Mouse (Mus musculus): ENCODE data around the gene Cdc42bpa.

The Cdc42bpa gene

DNA sequence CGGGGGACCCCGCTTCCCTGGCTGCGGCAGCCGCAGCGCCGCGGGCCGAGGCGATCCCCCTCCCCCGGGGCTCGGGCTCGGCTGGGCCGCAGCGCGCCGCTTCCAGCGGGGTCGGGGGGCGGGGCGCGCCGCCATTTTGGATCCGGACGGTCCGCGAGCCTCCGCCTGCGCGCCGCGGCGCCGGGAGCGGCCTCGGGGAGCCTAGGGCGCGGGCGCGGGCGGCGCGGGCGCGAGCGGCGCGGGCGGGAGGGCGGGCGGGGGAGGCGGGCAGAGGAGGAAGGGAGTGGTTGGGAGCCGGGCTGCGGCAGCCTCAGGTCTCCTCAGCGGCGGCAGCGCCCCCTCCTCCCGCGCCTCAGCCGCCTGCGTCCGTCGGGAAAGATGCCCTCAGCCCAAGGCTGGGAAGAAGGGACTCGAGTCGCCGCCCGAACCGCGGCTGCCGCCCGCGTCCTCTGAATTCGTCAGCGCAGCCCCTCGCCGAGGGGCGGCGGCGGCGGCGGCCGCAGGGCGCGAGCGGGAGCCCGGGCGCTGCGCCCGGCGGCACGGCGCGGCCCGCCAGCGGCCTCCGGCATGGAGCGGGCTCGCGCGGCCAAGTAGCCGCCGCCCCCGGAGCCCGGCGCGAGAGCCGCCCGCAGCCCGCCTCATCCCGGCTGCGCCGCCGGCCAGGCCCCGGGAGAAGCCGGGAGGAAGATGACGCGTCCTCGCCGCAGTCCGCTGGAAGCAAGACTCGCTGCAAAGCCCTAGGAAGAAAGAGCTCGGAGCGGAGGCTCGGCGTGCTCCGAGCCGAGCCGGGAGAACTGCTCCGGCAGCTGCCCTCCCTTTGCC is at the start of gene Cdc42bpa:
Gene Cdc42bpa (plus strand): TSS at position 752 of the 822 bp plus-strand sequence.
- peak; percentile 33 to 58 for DNase-seq (ENCODE audit: low spot score in 2 of 2)

DNA sequence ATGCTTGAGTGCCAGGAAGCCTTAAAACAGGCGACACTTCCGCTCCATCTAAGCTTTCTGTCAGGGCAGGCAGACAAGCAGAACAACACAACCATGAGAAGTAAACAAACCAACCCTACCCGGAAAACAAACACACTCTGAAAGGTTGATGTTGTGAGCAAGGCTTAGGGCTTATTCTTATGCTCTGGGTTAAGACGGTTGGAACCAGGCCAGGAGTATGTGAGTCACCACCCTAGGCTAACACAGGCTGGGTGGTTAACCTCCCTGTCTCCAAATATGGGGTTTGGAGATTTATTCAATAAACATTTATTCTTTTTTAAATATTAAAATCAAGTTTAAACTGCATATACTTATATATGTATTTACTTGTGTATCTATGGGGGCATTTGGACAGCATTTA is 46.8 kb upstream of the Cdc42bpa start:
- no peak for DNase-seq (ENCODE audit: low spot score in 2 of 2)

DNA sequence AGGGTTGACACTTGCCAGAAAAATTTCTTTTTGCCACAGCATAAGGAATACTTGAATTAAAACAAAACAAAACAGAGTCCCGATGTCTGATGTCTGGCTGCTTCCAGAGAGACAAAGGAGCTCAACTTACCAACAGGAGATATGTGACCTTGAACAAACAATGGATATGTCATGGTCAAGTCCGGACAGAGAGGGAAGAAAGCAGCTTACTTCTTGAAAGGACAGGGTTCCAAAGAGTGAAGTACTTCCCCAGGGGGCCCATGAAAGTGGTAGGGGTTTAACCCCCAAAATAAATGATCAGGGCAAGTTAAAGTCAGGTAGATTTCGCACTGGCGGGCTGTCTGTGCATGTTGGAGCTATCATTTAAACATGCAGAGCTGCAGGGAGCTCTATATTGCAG is 43.2 kb upstream of the Cdc42bpa start:
- DNase-seq (ENCODE audit: low spot score in 2 of 2): no peak

DNA sequence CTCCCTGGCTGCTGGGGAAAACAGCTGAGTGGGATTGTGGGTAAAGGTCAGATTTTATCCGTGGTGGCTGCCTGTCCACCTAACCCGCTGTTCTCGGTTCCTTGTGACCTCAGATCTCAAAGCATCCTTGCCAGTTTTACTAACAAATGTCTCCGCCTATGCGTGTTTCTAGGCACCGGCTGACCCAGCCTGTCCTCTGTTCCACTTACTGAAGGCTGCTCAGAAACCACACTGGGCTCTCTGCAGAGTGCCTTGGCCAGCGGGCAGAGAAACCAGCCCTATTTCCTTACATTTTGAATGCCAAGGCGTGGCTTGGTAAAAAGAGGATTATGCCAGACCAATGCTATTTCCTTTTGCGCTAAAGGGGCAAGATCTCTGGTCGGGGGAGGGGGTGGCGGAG is 42.8 kb upstream of the Cdc42bpa start:
- no peak for DNase-seq (ENCODE audit: low spot score in 2 of 2)

DNA sequence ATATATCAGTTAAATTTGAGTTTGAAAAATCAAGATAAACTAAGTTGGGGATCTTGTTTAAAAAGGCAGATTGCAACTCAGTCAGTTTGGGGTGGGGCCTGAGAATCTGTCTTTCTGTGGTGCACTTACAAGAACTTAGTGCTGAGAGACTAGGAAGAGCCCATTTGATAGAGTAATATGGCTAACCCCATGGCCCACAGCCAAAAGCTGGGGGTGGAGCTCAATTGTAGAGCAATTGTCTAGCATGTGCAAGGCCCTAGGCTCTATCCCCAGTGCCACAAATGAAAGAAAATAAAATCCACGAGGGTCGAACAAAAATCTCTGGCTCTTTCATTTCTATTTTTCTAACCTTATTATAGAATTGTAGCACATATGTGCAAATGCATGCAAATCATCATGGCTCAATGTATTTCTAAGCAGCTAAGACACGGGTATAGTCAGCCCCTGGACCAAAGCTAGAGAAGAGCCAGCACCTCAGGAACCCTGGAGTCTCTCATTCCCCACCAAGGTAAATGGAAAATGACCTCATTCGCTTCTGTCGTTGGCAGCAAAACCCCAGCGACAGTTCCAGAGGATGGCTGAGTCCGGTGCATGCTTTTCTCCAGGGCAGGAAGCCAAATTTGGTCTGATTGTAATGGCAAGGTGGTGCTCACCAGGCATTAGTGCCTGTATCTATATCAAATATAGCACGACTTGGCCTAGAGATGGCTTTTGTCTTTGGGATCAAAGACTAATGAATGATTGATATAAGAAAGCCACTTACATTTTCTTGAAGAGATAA is 40.4 kb upstream of the Cdc42bpa start:
- no peak for DNase-seq (ENCODE audit: low spot score in 2 of 2)

DNA sequence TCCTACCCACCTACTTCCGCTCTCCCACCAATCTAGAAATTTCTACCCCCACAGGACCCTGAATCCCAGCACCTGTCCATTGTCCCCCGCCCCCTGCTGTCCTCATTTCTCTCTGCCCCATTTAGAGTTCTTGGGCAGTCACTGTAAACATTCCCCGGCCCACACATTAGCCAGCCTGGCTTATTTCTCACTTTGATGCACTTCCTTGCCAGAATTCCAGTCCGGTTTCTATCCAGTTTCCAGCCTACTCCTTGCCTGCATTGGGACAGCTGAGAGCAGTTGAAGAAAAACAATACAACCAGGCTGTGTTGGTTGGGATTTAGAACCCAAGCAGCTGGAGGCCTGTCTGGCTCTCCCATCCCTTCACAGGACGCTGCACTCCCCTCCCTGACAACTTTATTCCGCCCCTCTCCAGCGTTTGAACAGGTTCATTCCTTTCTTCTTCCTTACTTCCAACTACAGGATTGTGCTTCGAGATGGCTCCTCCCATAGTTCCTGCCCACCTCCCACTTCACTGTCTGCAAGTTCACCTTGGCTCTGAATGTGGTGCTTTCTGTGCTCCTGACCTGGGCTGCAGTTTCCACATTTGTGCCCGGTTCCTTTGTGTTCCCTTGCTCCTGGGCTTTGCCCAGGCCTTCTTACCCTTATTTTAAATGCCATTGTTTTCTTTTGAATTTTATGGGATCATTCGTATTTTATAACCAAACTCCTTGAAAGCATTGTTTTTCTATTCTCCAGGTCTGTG is 36.4 kb upstream of the Cdc42bpa start:
- no peak for DNase-seq (ENCODE audit: low spot score in 2 of 2)

DNA sequence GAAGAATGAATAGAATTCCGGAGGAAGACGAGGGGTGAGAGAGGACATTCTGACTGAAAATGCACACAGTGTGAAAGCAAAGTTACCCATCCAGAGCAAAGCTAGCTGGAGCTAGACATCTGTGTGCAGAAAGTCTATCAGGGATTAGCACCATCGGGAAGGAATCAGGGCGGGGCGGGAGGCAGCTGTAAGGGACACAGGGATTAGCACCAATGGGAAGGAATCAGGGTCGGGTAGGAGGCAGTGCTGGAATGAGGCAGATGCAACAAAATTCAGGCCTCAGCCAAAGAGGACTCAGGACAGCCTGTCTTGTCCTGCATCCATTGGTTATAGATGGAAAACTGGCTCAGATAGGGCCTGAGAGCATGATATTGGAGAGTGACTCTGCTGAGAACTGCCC is 34.0 kb upstream of the Cdc42bpa start:
- no peak for DNase-seq (ENCODE audit: low spot score in 2 of 2)

DNA sequence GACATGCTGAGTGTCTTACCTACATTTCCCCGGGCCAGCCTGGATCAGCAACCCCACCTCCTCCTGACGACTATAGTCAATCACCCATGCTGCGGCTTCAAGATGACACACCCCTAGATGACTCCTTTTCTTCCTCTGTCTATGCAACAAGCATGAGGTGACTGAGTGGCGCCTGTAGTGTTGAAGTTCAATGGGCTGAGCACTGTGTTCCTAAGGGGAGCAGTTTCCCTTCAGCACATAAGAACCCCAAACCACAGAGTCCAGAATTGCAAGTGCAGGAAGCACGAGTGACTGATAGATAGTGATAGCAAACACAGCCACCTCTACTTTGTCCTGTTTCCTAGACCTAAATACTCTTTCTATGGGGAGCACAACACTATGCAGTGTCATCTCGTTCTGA is 33.2 kb upstream of the Cdc42bpa start:
- no peak for DNase-seq (ENCODE audit: low spot score in 2 of 2)

DNA sequence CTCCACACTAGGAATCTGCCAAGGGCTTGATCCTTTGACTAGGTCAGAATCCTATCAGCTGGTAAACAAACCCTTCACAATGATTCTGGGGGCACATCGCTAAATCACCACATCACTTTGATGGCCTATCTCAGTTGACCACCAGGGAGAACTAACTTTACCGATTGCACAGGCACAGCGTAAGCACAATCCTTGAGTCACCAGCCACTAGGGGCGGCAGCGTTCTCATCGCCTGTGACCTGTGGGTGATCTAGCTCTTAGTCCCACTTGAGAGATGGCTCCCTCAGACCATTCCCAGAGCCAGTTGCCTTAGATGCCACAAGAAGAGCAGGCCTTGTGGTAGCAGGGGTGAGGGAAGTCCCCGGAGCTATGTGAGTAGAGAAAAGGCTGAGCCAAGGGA is 31.4 kb upstream of the Cdc42bpa start:
- no peak for DNase-seq (ENCODE audit: low spot score in 2 of 2)

DNA sequence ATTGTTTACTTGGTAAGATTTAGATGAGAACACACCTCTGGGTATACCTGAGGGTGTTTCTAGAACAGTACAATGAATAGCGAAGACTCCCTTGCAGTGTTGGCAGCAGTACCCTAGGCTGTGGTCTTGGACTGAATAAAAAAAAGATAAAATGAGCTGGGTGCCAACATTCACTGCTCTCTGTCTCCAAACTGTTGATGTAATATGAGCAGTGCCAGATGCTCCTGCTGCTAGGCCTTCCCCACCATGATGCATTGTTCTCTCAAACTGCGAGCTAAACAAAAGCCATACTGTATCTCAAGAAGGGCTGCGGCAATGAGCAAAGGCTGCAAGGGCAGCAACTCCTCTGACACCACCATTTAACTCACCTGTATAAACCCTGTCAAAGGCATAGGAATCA is 29.0 kb upstream of the Cdc42bpa start:
- no peak for DNase-seq (ENCODE audit: low spot score in 2 of 2)

DNA sequence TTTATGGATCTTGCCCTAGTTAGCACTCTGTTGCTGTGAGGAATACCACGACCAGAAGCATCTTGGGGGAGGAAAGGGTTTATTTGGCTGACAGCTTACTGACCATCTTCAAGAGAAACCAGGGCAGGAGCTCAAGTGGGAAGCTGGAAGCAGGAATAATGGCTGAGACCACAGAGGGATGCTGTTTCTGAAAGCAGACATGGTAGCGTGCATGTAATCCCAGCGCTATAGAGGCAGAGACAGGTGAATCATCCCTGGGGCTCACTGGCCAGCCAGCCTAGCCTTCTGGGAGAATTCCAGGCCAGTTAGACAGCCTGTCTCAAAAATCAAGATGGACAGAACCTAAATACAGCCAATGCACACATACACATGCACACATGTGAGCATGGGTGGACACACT is 26.2 kb upstream of the Cdc42bpa start:
- no peak for DNase-seq (ENCODE audit: low spot score in 2 of 2)

DNA sequence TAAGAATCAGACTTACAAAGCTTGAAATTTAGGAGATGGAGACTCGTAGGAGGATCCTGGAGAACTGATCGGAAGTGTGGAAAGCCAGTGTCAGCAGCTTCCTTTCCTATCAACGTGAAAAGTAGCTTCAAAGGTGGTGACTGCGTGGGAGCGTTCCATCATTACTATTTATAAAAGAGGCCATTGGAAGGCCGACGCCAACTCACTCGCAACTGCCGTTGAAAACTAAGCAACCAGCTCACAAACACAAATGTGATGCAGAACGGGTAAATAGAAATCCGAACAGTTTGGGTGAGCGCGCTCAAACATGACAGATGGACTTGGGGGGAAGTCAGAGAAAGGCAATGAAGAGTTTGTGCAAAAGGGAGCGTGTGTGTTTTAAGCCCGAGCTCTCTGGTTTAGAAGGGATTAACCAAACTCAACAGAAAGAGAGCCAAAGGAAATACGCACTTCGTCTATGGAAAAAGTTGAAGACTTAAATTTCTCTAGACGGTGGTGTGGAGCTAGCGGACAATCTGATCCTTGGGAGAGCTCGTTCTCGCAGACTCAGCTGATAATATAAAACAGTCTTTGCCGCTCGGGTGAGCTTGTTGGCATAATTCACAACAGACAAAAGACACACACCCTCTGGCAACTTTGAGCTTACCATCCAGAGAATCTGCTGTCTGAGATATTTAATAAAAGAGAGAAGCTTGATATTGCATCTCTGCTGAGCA is 20.0 kb upstream of the Cdc42bpa start:
- peak; percentile 10 to 17 for DNase-seq (ENCODE audit: low spot score in 2 of 2)

DNA sequence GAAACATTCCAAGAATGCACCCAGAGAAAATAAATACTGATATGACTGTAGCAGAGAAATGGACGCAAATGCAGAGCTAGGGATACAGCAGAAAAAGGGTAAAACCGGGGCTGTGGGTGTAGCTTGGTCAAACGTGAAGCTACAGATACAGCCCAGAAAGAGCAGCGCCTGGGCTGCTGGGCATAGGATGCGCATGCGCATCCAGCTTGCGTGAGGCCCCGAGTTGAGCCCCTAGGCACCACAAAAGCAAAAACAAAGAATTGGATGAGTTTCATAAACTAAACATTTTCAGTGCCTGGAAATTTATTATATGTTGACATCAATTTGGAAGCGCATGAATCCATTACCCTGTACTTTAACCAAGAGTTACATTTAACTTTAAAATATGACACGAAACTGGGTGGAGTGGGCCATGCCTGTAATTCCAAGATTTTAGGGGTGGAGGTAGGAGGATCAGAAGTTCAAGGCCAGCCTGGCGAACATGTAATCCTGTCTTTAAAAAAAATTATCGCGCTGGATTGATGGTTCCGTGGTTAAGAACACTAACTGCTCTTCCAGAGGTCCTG is 19.4 kb upstream of the Cdc42bpa start:
- no peak for DNase-seq (ENCODE audit: low spot score in 2 of 2)

DNA sequence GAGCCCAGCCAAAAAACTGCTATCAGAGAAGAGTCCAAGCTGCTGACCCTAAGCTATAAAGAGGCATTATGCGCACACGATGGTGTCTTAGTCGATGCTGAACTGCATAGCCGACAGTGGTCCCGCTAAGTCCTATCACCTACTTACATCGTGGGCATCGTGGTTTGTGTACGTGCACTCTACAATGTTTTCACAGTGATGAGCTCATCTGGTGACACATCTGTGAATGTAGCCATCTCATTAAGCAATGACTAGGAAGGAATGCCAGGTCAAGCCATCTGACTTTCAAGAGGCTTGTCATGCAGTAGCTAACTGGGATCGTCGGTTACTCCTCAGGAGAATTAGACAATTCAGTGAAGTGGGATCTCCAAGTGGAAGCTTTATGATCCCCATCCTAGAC is 15.3 kb upstream of the Cdc42bpa start:
- DNase-seq (ENCODE audit: low spot score in 2 of 2): no peak

DNA sequence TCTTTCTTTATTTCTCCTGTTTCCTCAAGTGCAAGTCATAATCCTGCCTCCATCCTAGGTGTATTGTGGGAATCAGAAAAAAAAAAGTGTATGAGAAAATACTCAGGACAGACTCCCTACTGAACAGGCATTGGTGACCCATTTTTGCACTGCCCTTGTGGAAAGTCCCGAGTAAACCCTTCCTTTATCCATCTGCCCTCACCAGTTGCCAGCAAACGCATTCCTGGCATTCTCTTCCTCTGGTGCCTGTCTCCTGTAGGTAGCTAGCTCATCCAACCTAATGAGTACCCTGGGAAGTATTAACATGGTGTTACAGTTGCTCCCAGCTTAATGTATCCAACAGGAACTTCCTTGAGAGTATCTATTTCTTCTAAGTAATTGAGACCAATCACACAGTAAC is 13.7 kb upstream of the Cdc42bpa start:
- DNase-seq (ENCODE audit: low spot score in 2 of 2): no peak

DNA sequence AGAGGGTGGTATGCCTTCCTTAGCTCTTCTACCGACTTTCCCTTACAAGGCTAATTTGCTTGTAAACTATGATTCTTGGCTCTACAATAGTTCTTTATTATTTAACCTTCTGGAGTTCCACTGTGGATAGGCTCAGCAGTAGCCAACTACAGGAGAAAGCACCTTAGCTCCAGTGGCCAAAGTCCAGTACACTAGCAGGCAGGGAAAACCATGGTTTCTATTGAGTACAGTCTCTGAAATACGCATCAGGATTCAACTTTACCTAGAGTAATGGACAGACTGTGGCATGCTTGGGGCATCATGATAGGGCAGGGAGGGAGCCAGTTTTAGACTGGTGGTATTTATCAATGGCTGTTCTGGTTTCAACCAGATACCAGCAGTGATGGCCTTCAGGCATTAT is 12.6 kb upstream of the Cdc42bpa start:
- no peak for DNase-seq (ENCODE audit: low spot score in 2 of 2)

DNA sequence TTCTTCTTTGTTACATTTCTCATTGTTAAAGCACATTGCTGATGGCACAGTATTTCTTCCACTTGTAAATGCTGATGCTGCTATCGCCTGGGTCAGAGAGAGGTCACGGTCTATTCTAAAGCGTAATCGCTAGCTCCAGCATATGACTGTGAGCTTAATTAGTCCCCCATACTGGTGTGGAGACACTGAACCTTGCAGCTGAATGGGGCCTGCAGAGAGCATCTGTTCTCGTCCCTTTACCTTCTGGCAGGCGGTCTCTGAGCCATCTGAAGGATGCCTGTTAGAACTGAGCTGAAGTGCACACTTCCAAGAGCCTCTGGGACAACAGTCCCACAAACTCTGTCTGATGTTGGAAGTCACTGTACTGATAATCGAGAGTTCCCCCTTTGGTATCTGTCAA is 8.7 kb upstream of the Cdc42bpa start:
- DNase-seq (ENCODE audit: low spot score in 2 of 2): no peak

DNA sequence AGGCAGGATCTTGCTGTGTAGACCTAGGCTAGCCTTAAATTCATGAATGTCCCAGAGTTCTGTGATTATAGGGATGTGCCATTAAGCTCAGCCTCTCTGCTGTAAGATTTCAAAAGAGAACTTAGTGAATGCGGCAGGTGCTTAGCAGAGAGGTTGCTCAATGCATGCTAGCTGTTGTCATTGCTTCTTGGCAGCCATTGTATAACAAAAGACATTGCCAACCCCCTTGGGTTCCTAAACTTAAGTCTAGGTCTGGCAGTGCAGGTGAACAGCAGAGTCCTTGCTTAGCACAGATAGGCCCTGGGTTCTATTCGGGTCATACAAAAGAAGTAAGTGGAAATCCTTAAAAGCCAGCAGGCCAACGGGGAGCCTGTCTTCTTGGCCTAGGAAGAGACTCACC is 7.0 kb upstream of the Cdc42bpa start:
- no peak for DNase-seq (ENCODE audit: low spot score in 2 of 2)

DNA sequence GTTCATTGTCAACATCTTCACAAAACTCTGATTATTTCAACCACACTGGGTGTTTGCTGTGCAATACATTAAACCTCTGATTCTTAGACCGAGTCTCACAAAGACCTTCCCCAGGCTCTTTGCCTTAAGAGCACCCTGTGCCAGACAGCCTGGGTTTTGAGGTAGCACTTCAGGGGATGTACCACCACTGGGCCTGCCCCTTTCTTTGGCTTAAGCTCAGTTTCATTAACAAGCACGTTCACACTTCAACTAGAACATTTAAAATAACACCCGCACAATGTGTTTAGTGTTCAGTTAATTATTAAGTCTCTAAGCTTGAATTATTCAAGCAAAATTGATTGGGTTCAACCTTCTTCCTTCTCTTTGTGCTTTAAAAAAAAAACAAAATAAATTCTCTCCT is 2.8 kb upstream of the Cdc42bpa start:
- DNase-seq (ENCODE audit: low spot score in 2 of 2): no peak

DNA sequence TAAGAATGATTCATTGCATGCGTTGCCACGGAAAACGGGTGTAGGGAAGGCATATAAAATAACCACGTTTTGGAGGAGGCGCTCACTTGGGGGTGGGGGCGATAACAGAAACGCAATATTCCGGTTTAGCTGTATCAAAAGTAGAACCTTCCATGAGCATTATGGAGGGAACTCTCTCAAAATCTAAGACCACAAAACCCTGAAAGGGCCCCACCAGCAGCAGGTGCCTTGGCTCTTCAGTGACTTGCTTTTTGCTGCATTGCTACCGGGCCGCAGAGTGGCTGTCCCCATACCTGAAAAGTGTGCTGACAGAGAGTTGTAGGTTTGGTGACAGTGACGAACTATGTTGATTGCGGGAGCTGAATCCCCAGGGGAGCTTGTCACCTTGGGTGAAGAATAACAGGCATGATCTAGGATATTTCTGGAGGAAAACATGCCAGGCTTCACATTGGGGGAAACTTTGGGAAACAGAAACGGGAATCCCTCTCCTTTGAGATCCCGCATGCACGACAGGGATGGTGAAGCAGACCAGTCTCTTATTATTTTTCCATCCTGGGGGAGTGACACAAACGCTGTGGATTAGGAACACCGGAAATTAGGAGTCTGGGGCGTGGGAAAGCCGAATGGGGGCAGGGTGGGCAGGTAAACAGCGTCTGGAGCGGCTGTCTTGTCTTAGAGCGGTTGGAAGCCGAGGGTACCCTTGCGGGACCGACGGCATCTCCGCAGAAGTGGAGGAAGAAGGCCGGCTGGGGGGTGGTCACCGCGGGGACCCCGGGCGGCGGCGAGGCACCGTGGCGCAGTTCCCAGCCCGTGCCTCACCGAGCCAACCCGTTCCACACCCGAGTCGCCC is 1.2 kb upstream of the Cdc42bpa start:
- peak; percentile 25 to 37 for DNase-seq (ENCODE audit: low spot score in 2 of 2)

DNA sequence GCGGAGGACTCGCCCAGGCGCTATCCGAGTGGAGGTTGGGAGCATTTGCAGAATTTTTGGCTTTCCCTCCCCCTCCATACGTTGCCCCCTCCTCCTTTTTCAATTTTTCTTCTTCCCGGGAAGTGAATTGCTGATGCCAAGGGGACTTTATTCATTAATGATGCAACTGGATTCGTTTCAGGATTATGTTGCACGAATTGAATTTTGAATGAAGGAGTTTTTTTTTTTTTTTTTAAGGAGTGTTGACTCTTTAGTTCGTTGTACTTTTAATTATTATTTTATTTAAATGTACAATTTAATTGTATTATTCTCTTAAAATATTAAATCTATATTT is 238 bp downstream of the Cdc42bpa start:
- DNase-seq (ENCODE audit: low spot score in 2 of 2): no peak

Data from frontal cortex, postnatal 14 days (tissue).